In the genomic region with DNA sequence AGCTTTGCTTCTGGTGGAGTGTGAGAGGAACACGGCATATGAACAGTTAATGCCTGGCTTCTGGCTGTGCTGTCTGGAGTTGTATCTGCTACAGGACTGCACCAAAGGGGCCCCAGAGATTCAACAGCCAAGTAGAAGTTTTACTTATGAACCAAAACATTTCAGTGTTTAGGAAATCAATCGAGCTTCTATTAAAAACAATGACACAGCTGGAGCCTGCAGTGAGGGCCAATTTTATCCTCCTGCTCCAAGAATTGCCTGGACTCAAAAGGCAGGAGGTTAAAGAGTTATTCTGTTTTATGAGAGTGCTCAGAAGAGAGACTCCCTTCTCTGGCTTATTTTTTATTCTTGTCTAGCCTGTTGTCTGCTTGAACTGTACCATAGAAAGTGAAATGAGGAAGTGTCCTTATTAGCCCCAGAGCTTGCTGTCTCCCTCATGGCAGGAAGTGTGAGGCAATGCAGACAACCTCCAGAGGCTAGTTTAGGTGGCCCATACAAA, we compare ENCODE assay signal across 8 mouse cellular contexts.
A peak's percentile ranks its signal among the peaks of the same experiment; 100 is the strongest.
DNase-seq lines count a peak whose midpoint lies in the region; ATAC-seq and TF ChIP-seq lines count a peak whose summit lies in the region.

No protein-coding gene starts in this region.

- no peak for TF ChIP-seq CTCF in layer of hippocampus, adult 2 months (conservative IDR thresholded peaks at IDR 0.05)

- ATAC-seq in CD4-positive, CD25-positive, alpha-beta regulatory T cell, adult 4 months = no peak

- no peak overlapping the region for H3K4me3 ChIP-seq in layer of hippocampus, adult 2 months

- peak overlapping the region; percentile 63; the same call in 1 of the 2 replicates for H3K27ac ChIP-seq in layer of hippocampus, adult 2 months

- peak; percentile 4 to 22 for DNase-seq in adrenal gland, adult (ENCODE audit: inconsistent age in 2 of 2, low spot score in 1 of 2)
- no peak for DNase-seq in adrenal gland, postnatal 36 days
- DNase-seq in layer of hippocampus, adult 2 months (ENCODE audit: low spot score in 2 of 2) = peak in 1 of 2 experiments; percentile 1
- DNase-seq in layer of hippocampus, postnatal 10 days (ENCODE audit: low spot score in 2 of 2) = no peak
- peak; percentile 6 for DNase-seq in c-Kit-positive CD71-negative TER-119-negative erythroid progenitor cells, embryonic 14.5 days (ENCODE audit: low read depth)
- DNase-seq in kidney, postnatal 4 days = peak; percentile 55 to 57
- DNase-seq in retina, embryonic 14.5 days (ENCODE audit: low spot score) = peak; percentile 36

Comparison
In these comparisons a context has a peak if more than half of its experiments do, and no peak if none do; other contexts are left out.
1. DNase-seq: peak in adrenal gland, adult (2 of 2), c-Kit-positive CD71-negative TER-119-negative erythroid progenitor cells, embryonic 14.5 days (single experiment), kidney, postnatal 4 days (2 of 2) and retina, embryonic 14.5 days (single experiment); none in adrenal gland, postnatal 36 days (0 of 2) and layer of hippocampus, postnatal 10 days (0 of 2).